Mouse (Mus musculus): Measurements from ENCODE around the gene Cachd1. TPM values are rescaled to one million over a fixed set of nuclear protein-coding genes. Genes with fewer than 3 reads are reported as not detected.

Gene Cachd1
- polyA plus RNA-seq, 1 experiment, result 7.9 TPM

DNA sequence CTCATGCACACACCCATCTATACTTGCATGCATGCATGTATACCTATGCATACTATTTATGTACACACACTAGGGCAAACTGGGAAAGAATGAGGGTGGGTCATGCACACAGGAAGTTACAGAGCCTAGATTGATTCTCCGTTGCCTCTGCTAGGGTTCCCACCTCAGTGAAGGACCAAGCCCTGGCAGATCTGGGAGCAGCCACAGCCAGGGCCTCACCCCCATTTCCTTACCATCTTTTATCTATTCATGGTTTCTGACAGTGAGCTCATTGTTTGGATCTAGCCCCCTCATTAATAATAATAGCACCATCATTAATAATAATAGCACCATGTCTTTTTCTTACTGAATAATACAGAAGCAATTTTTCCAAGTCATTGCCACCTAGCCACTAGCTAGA lies 143.9 kb downstream of the Cachd1 start:
- Histone ChIP-seq H3K9me3 (ENCODE audit: control insufficient read depth, low read length) (no peaks in the 10 kb centered on the region), H3K27me3 (ENCODE audit: control insufficient read depth) (no peaks in the 10 kb centered on the region)

DNA sequence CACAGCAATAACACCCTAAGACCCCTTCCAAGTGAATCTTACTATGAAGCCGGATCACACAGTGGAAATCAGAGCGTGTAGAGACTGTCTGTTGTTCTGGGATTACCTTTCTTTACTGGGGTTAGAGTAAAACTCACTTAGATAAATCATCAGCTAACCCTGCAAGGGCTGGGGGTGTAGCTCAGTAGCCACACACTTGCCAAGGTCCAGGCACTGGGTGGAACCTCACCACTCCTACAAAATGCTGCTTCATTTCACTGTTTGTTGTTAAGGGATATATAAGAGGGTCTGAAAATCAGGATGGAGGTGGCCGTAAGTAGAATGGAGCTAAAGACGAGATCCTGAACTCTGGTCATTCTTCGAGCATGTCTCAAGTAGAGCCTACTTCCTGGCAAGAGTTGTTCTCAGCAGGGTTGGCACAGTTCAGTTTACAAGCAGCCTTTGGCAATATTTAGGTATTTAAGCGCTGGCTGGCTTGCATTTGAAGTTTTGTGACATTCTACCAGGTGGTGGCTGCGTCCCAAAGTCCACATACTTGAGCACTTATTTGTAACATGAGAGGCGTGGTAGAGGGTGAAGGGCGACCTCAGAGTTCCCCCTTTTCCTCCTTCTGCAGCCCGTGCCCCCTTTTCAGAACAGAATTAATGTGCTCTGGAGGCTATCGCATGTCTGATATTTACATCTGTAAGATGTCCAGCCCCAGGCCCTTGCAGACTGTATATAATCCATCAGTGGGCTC lies 146.5 kb downstream of the Cachd1 start:
- TF ChIP-seq GATA1 (IDR thresholded peaks at IDR 0.05; ENCODE audit: low read length), result no peak
- TF ChIP-seq TAL1 (IDR thresholded peaks at IDR 0.05; ENCODE audit: low read length), result no peak
- no peaks in the 10 kb centered on the region for H3K4me1 ChIP-seq (ENCODE audit: control insufficient read depth)
- no peaks in the 10 kb centered on the region for H3K27me3 ChIP-seq (ENCODE audit: control insufficient read depth)
- H3K36me3 ChIP-seq (ENCODE audit: control insufficient read depth), result no peaks in the 10 kb centered on the region
- H3K9me3 ChIP-seq (ENCODE audit: control insufficient read depth, low read length), result no peaks in the 10 kb centered on the region
- no peak overlapping the region for H3K4me3 ChIP-seq (replicated peaks)

More for the DNA sequence above, 143.9 kb downstream of the Cachd1 start:
- Histone ChIP-seq H3K4me3 (replicated peaks) (no peak overlapping the region), H3K36me3 (ENCODE audit: control insufficient read depth) (no peaks in the 10 kb centered on the region), H3K4me1 (ENCODE audit: control insufficient read depth) (no peaks in the 10 kb centered on the region)
- no peak for TF ChIP-seq TAL1 (IDR thresholded peaks at IDR 0.05; ENCODE audit: low read length)
- TF ChIP-seq GATA1 (IDR thresholded peaks at IDR 0.05; ENCODE audit: low read length), result no peak

DNA sequence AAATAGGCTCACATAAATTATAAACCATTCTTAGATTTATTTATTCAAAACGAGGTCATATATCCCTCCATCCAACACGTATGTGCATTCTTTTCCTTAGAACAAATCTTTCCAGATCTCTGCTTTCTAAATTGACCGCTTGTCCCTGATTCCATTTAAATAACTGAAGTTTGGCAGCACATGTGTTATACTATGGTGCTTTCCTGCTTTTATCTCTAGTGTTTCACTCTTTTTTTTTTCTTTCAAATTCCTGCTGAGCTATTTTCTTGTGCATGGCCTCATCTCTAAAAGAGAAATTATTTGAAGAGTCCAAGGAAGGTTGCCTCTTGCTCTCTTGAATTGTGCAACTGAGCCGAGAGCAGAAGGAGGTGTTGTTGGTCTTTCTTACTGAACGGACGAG lies 147.1 kb downstream of the Cachd1 start:
- Histone ChIP-seq H3K36me3 (ENCODE audit: control insufficient read depth) (no peaks in the 10 kb centered on the region), H3K27me3 (ENCODE audit: control insufficient read depth) (no peaks in the 10 kb centered on the region), H3K4me3 (replicated peaks) (no peak overlapping the region), H3K9me3 (ENCODE audit: control insufficient read depth, low read length) (no peaks in the 10 kb centered on the region), H3K4me1 (ENCODE audit: control insufficient read depth) (no peaks in the 10 kb centered on the region)
- TF ChIP-seq TAL1 (IDR thresholded peaks at IDR 0.05; ENCODE audit: low read length) (no peak), GATA1 (IDR thresholded peaks at IDR 0.05; ENCODE audit: low read length) (no peak)

DNA sequence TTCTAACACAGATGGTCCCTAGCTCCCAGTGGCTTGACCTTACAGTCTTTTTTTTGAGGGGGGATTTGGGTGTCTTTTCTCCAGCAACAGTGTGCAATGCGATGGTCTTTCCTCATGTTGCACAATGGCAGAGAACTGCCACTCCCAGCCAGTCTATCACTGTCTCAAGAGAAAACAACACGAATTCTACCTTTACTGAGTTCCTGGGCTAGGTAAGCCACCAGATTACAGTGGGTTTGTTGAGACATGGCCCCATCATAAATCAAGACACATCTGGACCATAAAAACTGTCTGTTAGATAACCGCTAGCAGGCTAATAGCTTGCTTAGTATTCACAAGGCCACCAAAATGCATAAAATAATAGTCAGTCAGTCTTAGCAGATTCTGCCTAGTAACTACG lies 147.8 kb downstream of the Cachd1 start:
- Histone ChIP-seq H3K4me3 (replicated peaks) (no peak overlapping the region), H3K9me3 (ENCODE audit: control insufficient read depth, low read length) (no peaks in the 10 kb centered on the region), H3K4me1 (ENCODE audit: control insufficient read depth) (no peaks in the 10 kb centered on the region), H3K36me3 (ENCODE audit: control insufficient read depth) (no peaks in the 10 kb centered on the region), H3K27me3 (ENCODE audit: control insufficient read depth) (no peaks in the 10 kb centered on the region)
- TF ChIP-seq GATA1 (IDR thresholded peaks at IDR 0.05; ENCODE audit: low read length), result no peak
- TF ChIP-seq TAL1 (IDR thresholded peaks at IDR 0.05; ENCODE audit: low read length), result no peak

DNA sequence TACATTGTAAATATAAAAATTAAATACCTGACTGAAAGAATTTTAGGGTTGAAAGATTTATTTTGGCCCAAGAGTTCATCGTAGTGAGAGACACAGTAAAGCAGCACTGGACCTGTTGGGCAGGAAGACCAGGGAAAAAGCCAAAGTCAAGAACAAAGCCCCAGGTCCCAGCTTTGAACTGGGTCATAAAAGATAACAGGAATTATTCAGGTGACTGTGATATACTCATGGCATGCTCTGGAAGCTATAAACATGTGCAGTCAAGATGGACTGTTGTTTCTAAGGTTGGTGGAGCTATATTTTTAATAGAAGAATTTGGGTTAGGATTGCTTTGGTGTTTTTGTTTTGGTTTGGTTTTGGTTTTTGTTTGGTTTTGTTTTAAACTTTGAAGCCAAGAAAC lies 148.7 kb downstream of the Cachd1 start:
- H3K27me3 ChIP-seq (ENCODE audit: control insufficient read depth), result no peaks in the 10 kb centered on the region
- H3K9me3 ChIP-seq (ENCODE audit: control insufficient read depth, low read length), result no peaks in the 10 kb centered on the region
- TF ChIP-seq GATA1 (IDR thresholded peaks at IDR 0.05; ENCODE audit: low read length) (no peak), TAL1 (IDR thresholded peaks at IDR 0.05; ENCODE audit: low read length) (no peak)
- no peaks in the 10 kb centered on the region for H3K36me3 ChIP-seq (ENCODE audit: control insufficient read depth)
- H3K4me1 ChIP-seq (ENCODE audit: control insufficient read depth), result no peaks in the 10 kb centered on the region
- H3K4me3 ChIP-seq (replicated peaks), result no peak overlapping the region

DNA sequence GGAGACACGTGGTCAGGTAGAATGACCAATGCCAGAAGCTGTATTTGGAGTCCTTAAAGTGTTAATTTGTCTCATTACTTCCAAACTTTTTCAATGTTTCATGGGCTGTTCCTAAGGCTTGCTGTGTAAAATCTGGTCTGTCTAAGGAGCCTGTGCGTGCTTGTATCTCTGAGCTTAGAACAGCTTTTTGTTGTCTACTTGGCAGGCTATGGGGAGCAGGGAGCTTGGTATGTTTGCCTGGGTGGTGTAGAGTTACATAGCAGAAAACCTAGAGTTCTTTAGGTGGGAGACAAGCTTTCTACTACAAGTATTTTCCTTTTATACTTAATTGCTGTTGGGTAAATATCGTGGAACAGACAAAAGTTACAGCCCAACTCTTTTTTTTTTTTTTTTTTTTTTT lies 150.1 kb downstream of the Cachd1 start:
- no peaks in the 10 kb centered on the region for H3K36me3 ChIP-seq (ENCODE audit: control insufficient read depth)
- no peaks in the 10 kb centered on the region for H3K9me3 ChIP-seq (ENCODE audit: control insufficient read depth, low read length)
- TF ChIP-seq GATA1 (IDR thresholded peaks at IDR 0.05; ENCODE audit: low read length), result no peak
- TF ChIP-seq TAL1 (IDR thresholded peaks at IDR 0.05; ENCODE audit: low read length), result no peak
- H3K4me1 ChIP-seq (ENCODE audit: control insufficient read depth), result no peaks in the 10 kb centered on the region
- no peak overlapping the region for H3K4me3 ChIP-seq (replicated peaks)
- no peaks in the 10 kb centered on the region for H3K27me3 ChIP-seq (ENCODE audit: control insufficient read depth)

DNA sequence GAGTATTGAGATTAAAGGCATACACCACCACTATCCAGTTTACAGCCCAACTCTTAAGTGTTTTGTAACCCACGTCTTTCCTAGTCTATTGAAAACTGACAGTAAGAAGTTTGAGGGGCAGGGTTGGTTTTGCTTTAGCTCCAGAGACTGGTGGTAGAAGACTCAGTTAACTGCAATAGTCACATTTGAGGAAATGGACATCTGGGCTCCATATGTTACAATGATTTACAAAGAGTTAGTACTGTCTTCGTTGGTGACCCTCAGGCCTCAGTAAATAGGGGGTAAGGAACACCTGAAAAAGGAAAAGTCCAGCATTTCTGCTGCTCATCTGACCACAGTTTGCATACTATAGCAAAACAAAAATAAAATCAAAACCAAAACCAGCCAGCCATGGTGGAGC lies 150.6 kb downstream of the Cachd1 start:
- TF ChIP-seq TAL1 (IDR thresholded peaks at IDR 0.05; ENCODE audit: low read length), result no peak
- no peak for TF ChIP-seq GATA1 (IDR thresholded peaks at IDR 0.05; ENCODE audit: low read length)
- H3K36me3 ChIP-seq (ENCODE audit: control insufficient read depth), result no peaks in the 10 kb centered on the region
- H3K27me3 ChIP-seq (ENCODE audit: control insufficient read depth), result no peaks in the 10 kb centered on the region

DNA sequence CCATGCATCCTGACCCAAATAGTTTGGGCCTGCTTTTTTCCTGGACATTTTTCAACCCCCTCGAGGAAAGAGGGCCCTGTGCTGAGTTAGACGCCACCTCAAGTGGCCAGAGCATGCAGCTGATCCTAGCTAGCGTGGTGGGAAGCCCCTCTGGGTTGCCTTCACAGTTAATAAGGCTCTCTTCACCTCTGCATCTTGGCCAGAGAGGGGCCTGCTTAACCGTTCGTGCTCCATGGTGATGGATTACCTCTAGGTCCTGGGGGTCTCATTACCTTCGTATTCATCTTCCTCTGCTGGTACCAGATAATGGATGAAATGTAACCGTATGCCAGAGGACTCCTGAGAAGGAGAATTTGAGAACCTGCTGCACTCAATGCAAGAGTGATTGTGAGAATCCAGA lies 167.2 kb downstream of the Cachd1 start:
- H3K4me3 ChIP-seq (replicated peaks), result no peak overlapping the region
- no peak for TF ChIP-seq TAL1 (IDR thresholded peaks at IDR 0.05; ENCODE audit: low read length)
- no peak for TF ChIP-seq GATA1 (IDR thresholded peaks at IDR 0.05; ENCODE audit: low read length)
- H3K9me3 ChIP-seq (ENCODE audit: control insufficient read depth, low read length), result no peaks in the 10 kb centered on the region
- no peaks in the 10 kb centered on the region for H3K27me3 ChIP-seq (ENCODE audit: control insufficient read depth)
- H3K4me1 ChIP-seq (ENCODE audit: control insufficient read depth), result no peaks in the 10 kb centered on the region
- H3K36me3 ChIP-seq (ENCODE audit: control insufficient read depth), result no peaks in the 10 kb centered on the region

More for the DNA sequence above, 150.6 kb downstream of the Cachd1 start:
- H3K9me3 ChIP-seq (ENCODE audit: control insufficient read depth, low read length), result no peaks in the 10 kb centered on the region
- no peak overlapping the region for H3K4me3 ChIP-seq (replicated peaks)
- H3K4me1 ChIP-seq (ENCODE audit: control insufficient read depth), result no peaks in the 10 kb centered on the region

DNA sequence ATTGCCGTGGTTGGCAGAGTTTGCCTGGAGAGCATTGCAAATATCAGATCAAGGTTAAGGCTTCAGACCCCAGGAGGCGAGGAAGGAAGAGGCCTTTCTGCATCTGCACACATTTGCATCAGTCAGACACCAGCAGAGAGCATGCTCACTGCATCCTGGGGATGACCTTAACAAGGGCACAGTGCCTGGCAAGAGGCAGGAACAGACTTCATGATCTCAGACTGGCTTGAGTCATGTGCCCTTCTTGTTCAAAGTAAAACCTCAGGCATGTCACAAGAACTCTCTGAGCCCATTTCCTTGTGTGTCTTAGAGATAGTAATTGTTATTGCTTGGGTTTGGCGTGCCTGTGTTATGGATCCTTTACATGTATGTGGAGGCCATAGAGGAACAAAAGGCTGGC lies 167.8 kb downstream of the Cachd1 start:
- no peak for TF ChIP-seq TAL1 (IDR thresholded peaks at IDR 0.05; ENCODE audit: low read length)
- TF ChIP-seq GATA1 (IDR thresholded peaks at IDR 0.05; ENCODE audit: low read length), result no peak
- Histone ChIP-seq H3K36me3 (ENCODE audit: control insufficient read depth) (no peaks in the 10 kb centered on the region), H3K9me3 (ENCODE audit: control insufficient read depth, low read length) (no peaks in the 10 kb centered on the region), H3K4me1 (ENCODE audit: control insufficient read depth) (no peaks in the 10 kb centered on the region), H3K4me3 (replicated peaks) (no peak overlapping the region), H3K27me3 (ENCODE audit: control insufficient read depth) (no peaks in the 10 kb centered on the region)

Measured in erythroblast, embryonic 14.5 days (primary cell).